Mouse (Mus musculus) hindbrain, embryonic 10.5 days (tissue): Measurements from ENCODE around the gene Tspan18. TPM values are rescaled to one million over a fixed set of nuclear protein-coding genes. Genes with fewer than 3 reads are reported as not detected.
A peak's percentile ranks its signal among the peaks of the same experiment; 100 is the strongest.

Experiments
- DNase-seq: peaks from one replicate; pipeline ENCODE4 v3.0.0-alpha.2; 2017; ENCODE audit warnings: low spot score
- H3K27ac ChIP-seq: fragments of 300-500 bp; sonication (generic); 2 replicates; pipeline ENCODE4 v1.5.1; 2016; ENCODE audit warnings: mild to moderate bottlenecking, moderate library complexity
- H3K27me3 ChIP-seq: fragments of 300-500 bp; sonication (generic); 2 replicates; pipeline ENCODE4 v1.6.1; 2016; ENCODE audit warnings: mild to moderate bottlenecking; ENCODE audit not compliant: poor library complexity, insufficient read depth, severe bottlenecking
- H3K36me3 ChIP-seq: fragments of 300-500 bp; sonication (generic); 2 replicates; pipeline ENCODE4 v1.6.1; 2016; ENCODE audit warnings: mild to moderate bottlenecking, moderate library complexity
- H3K4me1 ChIP-seq: fragments of 300-500 bp; sonication (generic); replicated peaks from 2 replicates; pipeline ENCODE4 v1.6.1; 2016; ENCODE audit warnings: mild to moderate bottlenecking
- H3K4me3 ChIP-seq: fragments of 300-500 bp; sonication (generic); 2 replicates; pipeline ENCODE4 v1.5.1; 2016; ENCODE audit warnings: mild to moderate bottlenecking, moderate library complexity
- H3K9me3 ChIP-seq: fragments of 300-500 bp; sonication (generic); 2 replicates; pipeline ENCODE4 v1.6.1; 2016; ENCODE audit warnings: mild to moderate bottlenecking, moderate library complexity
- WGBS: fragments of 180-500 bp; shearing (Covaris S2); methylation state at CpG from one replicate; pipeline ENCODE4 v1.1.7; 2016; 5-methylcytosine and 5-hydroxymethylcytosine counted together
- polyA plus RNA-seq: library from polyadenylated mRNA; unstranded; fragments of >200 nt; fragmentation: Nextera tagmentation; extraction: Ambion mirVana; gene quantifications from 2 replicates; pipeline ENCODE4 v1.2.1, GENCODE M21; 2016

The Tspan18 gene
- polyA plus RNA-seq = 48.6 and 55.1 TPM in 2 replicates

- peak within 1 kb of the TSS; percentile 72 for H3K4me3 ChIP-seq
- H3K27me3 ChIP-seq = peaks cover 14% of the 10 kb centered on the region
- H3K9me3 ChIP-seq = peaks cover 3% of the 10 kb centered on the region; the same call in 1 of the 2 replicates
- H3K27ac ChIP-seq = peak within 1 kb of the TSS; percentile 96
- peak; percentile 86 for DNase-seq
- WGBS = under 1% methylated on average over 95 of the region's 95 CpGs
- peaks cover 71% of the 10 kb centered on the region for H3K4me1 ChIP-seq
- peaks cover 26% of the 10 kb centered on the region; the same call in 1 of the 2 replicates for H3K36me3 ChIP-seq
These were observed at the start of gene Tspan18 for GRCm38 (mm10) chr2:93333817-93334731. TSS of gene Tspan18 (minus strand) at chr2:93334505.

GRCm38 (mm10) chr2:93383831-93384230, 49.5 kb upstream of the Tspan18 start:
- 84% methylated on average over 5 of the region's 5 CpGs for WGBS
- no peaks in the 10 kb centered on the region for H3K36me3 ChIP-seq
- no peaks in the 10 kb centered on the region for H3K9me3 ChIP-seq
- peaks cover 32% of the 10 kb centered on the region for H3K4me1 ChIP-seq
- H3K27me3 ChIP-seq = peaks cover 10% of the 10 kb centered on the region
- no peak overlapping the region for H3K4me3 ChIP-seq
- H3K27ac ChIP-seq = peak overlapping the region; percentile 50; the same call in 1 of the 2 replicates
- DNase-seq = no peak

- Histone ChIP-seq H3K27me3 (no peaks in the 10 kb centered on the region; the same call in 1 of the 2 replicates), H3K4me3 (no peak overlapping the region), H3K36me3 (no peaks in the 10 kb centered on the region), H3K4me1 (peaks cover 45% of the 10 kb centered on the region), H3K27ac (0 out of 2 replicates have a peak overlapping the region, but pooled peaks have one; percentile 0), H3K9me3 (no peaks in the 10 kb centered on the region)
- WGBS = 47% methylated on average over 2 of the region's 2 CpGs
- no peak for DNase-seq
These were observed 46.4 kb upstream of the Tspan18 start for GRCm38 (mm10) chr2:93380680-93381089.

DNA sequence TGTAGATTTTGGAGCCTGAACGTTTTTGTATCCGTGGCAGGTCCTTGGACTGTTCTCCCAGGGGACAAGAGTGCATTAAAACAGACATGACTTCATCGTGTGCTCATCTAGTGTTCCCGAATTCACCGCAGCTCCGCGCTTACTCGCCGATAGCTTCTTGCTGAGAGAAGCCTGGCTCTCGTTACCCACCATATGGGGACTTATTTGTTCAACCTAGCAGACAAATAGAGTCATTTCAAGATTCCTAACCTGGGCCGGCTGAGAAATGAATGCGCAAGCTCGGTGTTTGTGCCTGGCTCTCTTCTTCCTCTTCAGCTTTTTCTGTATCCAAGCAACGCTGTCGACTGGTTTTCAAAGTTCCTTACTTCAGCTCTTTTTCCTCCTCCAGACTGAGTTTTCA, 43.5 kb upstream of the Tspan18 start:
- DNase-seq = no peak

GRCm38 (mm10) chr2:93377157-93377556, 42.9 kb upstream of the Tspan18 start:
- H3K36me3 ChIP-seq = no peaks in the 10 kb centered on the region
- H3K27me3 ChIP-seq = no peaks in the 10 kb centered on the region
- no peak for DNase-seq
- WGBS = over 99% methylated on average over 3 of the region's 3 CpGs
- H3K4me3 ChIP-seq = no peak overlapping the region
- H3K27ac ChIP-seq = no peak overlapping the region
- no peaks in the 10 kb centered on the region for H3K9me3 ChIP-seq
- peaks cover 43% of the 10 kb centered on the region for H3K4me1 ChIP-seq

More for the DNA sequence above, 43.5 kb upstream of the Tspan18 start:
- H3K4me3 ChIP-seq = no peak overlapping the region
- H3K4me1 ChIP-seq = peaks cover 41% of the 10 kb centered on the region
- WGBS = 65% methylated on average over 15 of the region's 15 CpGs
- no peak overlapping the region for H3K27ac ChIP-seq
- no peaks in the 10 kb centered on the region for H3K27me3 ChIP-seq
- H3K36me3 ChIP-seq = no peaks in the 10 kb centered on the region
- no peaks in the 10 kb centered on the region for H3K9me3 ChIP-seq

- Histone ChIP-seq H3K4me1 (peaks cover 39% of the 10 kb centered on the region), H3K9me3 (no peaks in the 10 kb centered on the region), H3K4me3 (no peak overlapping the region), H3K36me3 (no peaks in the 10 kb centered on the region), H3K27me3 (0 out of 2 replicates have a peak, but pooled peaks cover 3% of the 10 kb centered on the region), H3K27ac (0 out of 2 replicates have a peak overlapping the region, but pooled peaks have one; percentile 41)
- WGBS = 93% methylated on average over 10 of the region's 10 CpGs
- DNase-seq = no peak
These were observed 38.6 kb upstream of the Tspan18 start for GRCm38 (mm10) chr2:93372872-93373271.

GRCm38 (mm10) chr2:93372097-93372571, 37.8 kb upstream of the Tspan18 start:
- peak; percentile 21 for DNase-seq
- Histone ChIP-seq H3K4me3 (no peak overlapping the region), H3K27me3 (0 out of 2 replicates have a peak, but pooled peaks cover 5% of the 10 kb centered on the region), H3K4me1 (peaks cover 41% of the 10 kb centered on the region), H3K36me3 (no peaks in the 10 kb centered on the region), H3K9me3 (no peaks in the 10 kb centered on the region), H3K27ac (peak overlapping the region; percentile 41)
- WGBS = 19% methylated on average over 6 of the region's 6 CpGs

- Histone ChIP-seq H3K36me3 (no peaks in the 10 kb centered on the region), H3K4me1 (peaks cover 59% of the 10 kb centered on the region), H3K27ac (no peak overlapping the region), H3K9me3 (no peaks in the 10 kb centered on the region), H3K4me3 (no peak overlapping the region), H3K27me3 (peaks cover 11% of the 10 kb centered on the region; the same call in 1 of the 2 replicates)
- peak; percentile 16 for DNase-seq
- WGBS = 81% methylated on average over 8 of the region's 8 CpGs
These were observed 34.6 kb upstream of the Tspan18 start for GRCm38 (mm10) chr2:93368954-93369353.

- H3K4me1 ChIP-seq = peaks cover 59% of the 10 kb centered on the region
- peak overlapping the region; percentile 50 for H3K27ac ChIP-seq
- no peaks in the 10 kb centered on the region for H3K36me3 ChIP-seq
- peaks cover 11% of the 10 kb centered on the region; the same call in 1 of the 2 replicates for H3K27me3 ChIP-seq
- H3K4me3 ChIP-seq = no peak overlapping the region
- WGBS = 54% methylated on average over 6 of the region's 6 CpGs
- peak; percentile 24 for DNase-seq
- no peaks in the 10 kb centered on the region for H3K9me3 ChIP-seq
These were observed 33.7 kb upstream of the Tspan18 start for GRCm38 (mm10) chr2:93367962-93368361.

DNA sequence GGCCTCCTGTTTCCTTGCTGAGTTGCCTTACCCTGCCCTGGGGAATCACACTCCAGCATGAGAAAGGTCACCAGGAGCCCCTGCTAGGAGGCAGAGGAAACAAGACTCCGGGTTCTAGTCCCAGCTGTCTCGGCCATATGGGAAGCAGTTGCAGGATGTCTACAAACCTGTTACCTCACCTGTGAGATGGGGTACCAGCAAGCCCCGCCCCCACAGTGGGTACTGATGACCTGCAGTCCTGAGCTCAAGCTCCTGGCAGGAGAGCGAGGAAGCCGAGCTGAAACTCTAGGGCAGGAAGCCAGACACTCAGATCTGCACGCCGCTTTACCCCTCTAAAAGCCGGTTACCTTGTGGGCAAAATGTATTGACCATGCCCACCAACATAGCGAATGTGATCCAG, 31.1 kb upstream of the Tspan18 start:
- Histone ChIP-seq H3K27me3 (peaks cover 11% of the 10 kb centered on the region; the same call in 1 of the 2 replicates), H3K4me3 (no peak overlapping the region), H3K27ac (0 out of 2 replicates have a peak overlapping the region, but pooled peaks have one; percentile 62), H3K36me3 (no peaks in the 10 kb centered on the region), H3K4me1 (peaks cover 54% of the 10 kb centered on the region), H3K9me3 (no peaks in the 10 kb centered on the region)
- 65% methylated on average over 9 of the region's 9 CpGs for WGBS
- no peak for DNase-seq

GRCm38 (mm10) chr2:93364951-93365350, 30.6 kb upstream of the Tspan18 start:
- Histone ChIP-seq H3K27ac (peak overlapping the region; percentile 62; the same call in 1 of the 2 replicates), H3K4me3 (no peak overlapping the region), H3K4me1 (peaks cover 58% of the 10 kb centered on the region), H3K27me3 (peaks cover 12% of the 10 kb centered on the region; the same call in 1 of the 2 replicates), H3K36me3 (no peaks in the 10 kb centered on the region), H3K9me3 (no peaks in the 10 kb centered on the region)
- no peak for DNase-seq
- 68% methylated on average over 2 of the region's 2 CpGs for WGBS

GRCm38 (mm10) chr2:93361454-93361853, 27.1 kb upstream of the Tspan18 start:
- Histone ChIP-seq H3K4me1 (peaks cover 36% of the 10 kb centered on the region), H3K36me3 (no peaks in the 10 kb centered on the region), H3K27me3 (peaks cover 7% of the 10 kb centered on the region; the same call in 1 of the 2 replicates), H3K4me3 (no peak overlapping the region), H3K27ac (peak overlapping the region; percentile 30), H3K9me3 (no peaks in the 10 kb centered on the region)
- DNase-seq = peak; percentile 8
- WGBS = 22% methylated on average over 5 of the region's 5 CpGs
